Mouse (Mus musculus) ES-E14 (cell line): Measurements from ENCODE around the gene Clec10a.

Experiments
- CHD2 ChIP-seq: IDR thresholded peaks from 2 replicates; pipeline ENCODE4 v1.6.1; 2014; ENCODE audit warnings: mild to moderate bottlenecking, low read depth, low read length, inconsistent platforms
- HCFC1 ChIP-seq: IDR thresholded peaks from 2 replicates; pipeline ENCODE4 v1.6.1; 2012; ENCODE audit warnings: low read length, inconsistent platforms, borderline replicate concordance; ENCODE audit not compliant: insufficient read depth
- MAFK ChIP-seq: IDR thresholded peaks from 2 replicates; pipeline ENCODE4 v1.6.1; 2014; ENCODE audit warnings: mild to moderate bottlenecking, low read depth, low read length, inconsistent platforms; ENCODE audit not compliant: insufficient read depth
- ZC3H11A ChIP-seq: IDR thresholded peaks from 2 replicates; pipeline ENCODE4 v1.6.1; 2012; ENCODE audit warnings: low read depth, mild to moderate bottlenecking, inconsistent platforms, low read length, borderline replicate concordance
- ZNF384 ChIP-seq: IDR thresholded peaks from 2 replicates; pipeline ENCODE4 v1.6.1; 2012; ENCODE audit warnings: low read depth, low read length, inconsistent platforms

DNA sequence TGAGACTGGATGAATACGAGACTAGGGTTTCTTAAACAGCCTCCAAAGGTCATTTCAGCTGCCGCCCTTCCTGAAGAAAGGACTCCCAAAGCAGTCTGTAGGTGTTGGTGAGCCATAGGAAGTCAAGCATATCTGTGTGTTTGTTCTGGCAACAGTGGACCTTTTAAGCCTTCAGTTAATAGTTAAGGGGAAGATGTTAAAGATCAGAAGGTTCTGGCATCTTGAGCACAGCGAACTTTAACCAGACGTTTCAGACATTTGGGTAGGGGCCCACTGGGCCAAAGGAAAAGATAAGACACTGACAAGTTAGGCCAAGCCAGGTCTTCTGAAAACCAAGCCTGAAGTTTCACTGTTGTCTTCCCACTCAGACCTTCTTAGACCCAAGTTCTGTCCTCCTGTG lies 62.0 kb downstream of the Clec10a start:
- TF ChIP-seq MAFK, result no peak
- TF ChIP-seq CHD2, result no peak
- no peak for TF ChIP-seq ZNF384
- TF ChIP-seq HCFC1, result no peak
- no peak for TF ChIP-seq ZC3H11A
